Mouse (Mus musculus) forebrain, embryonic 11.5 days (tissue): Measurements from ENCODE around the gene Tcf20. TPM values are rescaled to one million over a fixed set of nuclear protein-coding genes. Genes with fewer than 3 reads are reported as not detected.
"Not testable (repeated sequence)": the region's sequence is repeated elsewhere in the genome, so short reads cannot be mapped to it uniquely, and the experiment has no call there.

Experiments
- ATAC-seq: fragments of 200-750 bp; cut with Nextera tagmentation; replicated peaks from 2 replicates; pipeline ENCODE4 v1.8.0; 2017; ENCODE audit warnings: moderate TSS enrichment; ENCODE audit not compliant: low FRiP score
- DNase-seq: peaks from one replicate; pipeline ENCODE4 v3.0.0-alpha.2; 2017; ENCODE audit warnings: low spot score
- H3K27ac ChIP-seq: fragments of 300-500 bp; sonication (generic); 2 replicates; pipeline ENCODE4 v1.5.1; 2014; ENCODE audit warnings: low read depth, low read length
- H3K27me3 ChIP-seq: fragments of 300-500 bp; sonication (generic); 2 replicates; pipeline ENCODE4 v1.6.1; 2014; ENCODE audit warnings: mild to moderate bottlenecking, low read length, mixed read lengths; ENCODE audit not compliant: control insufficient read depth, insufficient read depth
- H3K36me3 ChIP-seq: fragments of 300-500 bp; sonication (generic); 2 replicates; pipeline ENCODE4 v1.6.1; 2014; ENCODE audit warnings: mild to moderate bottlenecking, low read length, moderate library complexity, mixed read lengths; ENCODE audit not compliant: control insufficient read depth, insufficient read depth
- H3K4me1 ChIP-seq: fragments of 300-500 bp; sonication (generic); replicated peaks from 2 replicates; pipeline ENCODE4 v1.6.1; 2014; ENCODE audit warnings: low read length, mixed read lengths; ENCODE audit not compliant: control insufficient read depth, insufficient read depth
- H3K4me2 ChIP-seq: fragments of 300-500 bp; sonication (generic); 2 replicates; pipeline ENCODE4 v1.6.1; 2014; ENCODE audit warnings: low read depth, mild to moderate bottlenecking, low read length, moderate library complexity, mixed read lengths; ENCODE audit not compliant: severe bottlenecking
- H3K4me3 ChIP-seq: fragments of 300-500 bp; sonication (generic); 2 replicates; pipeline ENCODE4 v1.5.1; 2014; ENCODE audit warnings: low read depth, low read length
- H3K9ac ChIP-seq: fragments of 300-500 bp; sonication (generic); 2 replicates; pipeline ENCODE4 v1.6.1; 2014; ENCODE audit warnings: low read length
- H3K9me3 ChIP-seq: fragments of 300-500 bp; sonication (generic); 2 replicates; pipeline ENCODE4 v1.6.1; 2016; ENCODE audit warnings: low read length, mixed read lengths; ENCODE audit not compliant: control insufficient read depth
- WGBS: fragments of 180-500 bp; shearing (Covaris S2); extraction: QIAGEN DNeasy Blood & Tissue Kit; methylation state at CpG from one replicate; pipeline ENCODE4 v1.1.7; 2014; 5-methylcytosine and 5-hydroxymethylcytosine counted together
- polyA plus RNA-seq: library from polyadenylated mRNA; unstranded; fragments of >200 nt; fragmentation: Nextera tagmentation; extraction: Ambion mirVana; gene quantifications from 2 replicates; pipeline ENCODE4 v1.2.1, GENCODE M21; 2014

Tcf20 gene
- polyA plus RNA-seq, 1 experiment from 2014 or later = 12.6 TPM

DNA sequence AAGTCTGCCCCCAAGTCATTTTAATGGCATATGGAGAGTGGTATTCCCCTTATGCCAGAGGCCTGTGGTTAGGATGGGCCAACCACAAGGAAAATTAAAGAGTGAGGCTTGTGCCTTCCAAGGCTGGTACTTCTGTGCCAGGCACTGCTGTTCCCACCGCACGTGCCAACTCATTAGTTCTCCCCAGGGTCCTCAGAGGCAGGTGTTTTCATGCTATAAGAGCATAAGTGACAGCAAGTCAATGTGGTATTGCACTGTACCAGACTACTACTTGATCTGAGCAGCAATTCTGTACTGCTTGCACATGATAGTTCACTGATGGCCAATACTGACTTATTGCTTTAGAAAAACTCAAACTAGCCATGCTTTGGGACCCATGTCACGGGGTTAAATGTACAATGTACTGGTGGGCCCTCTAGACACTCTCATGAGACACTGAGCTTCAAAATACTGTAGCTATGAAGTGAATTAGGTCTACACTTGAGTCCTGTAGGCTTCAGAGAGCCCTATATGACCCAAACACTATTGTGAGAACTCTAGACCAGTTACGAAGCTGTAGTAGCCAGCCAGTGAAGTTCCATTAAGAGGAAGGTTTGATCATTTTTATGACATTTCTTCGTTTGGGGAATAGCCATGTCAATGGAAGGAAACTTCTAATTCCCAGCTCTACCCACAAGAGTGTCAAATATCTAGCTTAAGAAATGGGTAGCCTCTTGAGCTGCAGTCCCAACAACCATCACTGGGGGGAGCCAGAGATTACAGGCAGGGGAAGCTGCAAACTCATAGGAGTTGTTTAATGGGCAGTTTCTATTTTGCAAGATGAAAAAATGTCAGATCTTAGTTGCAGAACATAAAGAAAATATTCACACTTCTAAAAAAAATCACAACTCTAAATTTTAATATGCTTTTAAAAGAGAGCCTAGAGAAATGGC, 182.7 kb downstream of the Tcf20 start:
- ATAC-seq (no peak), DNase-seq (peak; percentile 88)
- Histone ChIP-seq H3K27ac (no peak overlapping the region), H3K4me3 (no peak overlapping the region), H3K4me1 (no peaks in the 10 kb centered on the region), H3K9me3 (no peaks in the 10 kb centered on the region), H3K27me3 (no peaks in the 10 kb centered on the region), H3K4me2 (no peak overlapping the region), H3K36me3 (no peaks in the 10 kb centered on the region; the same call in 1 of the 2 replicates), H3K9ac (no peak overlapping the region)
- 76% methylated on average over 5 of the region's 5 CpGs for WGBS

DNA sequence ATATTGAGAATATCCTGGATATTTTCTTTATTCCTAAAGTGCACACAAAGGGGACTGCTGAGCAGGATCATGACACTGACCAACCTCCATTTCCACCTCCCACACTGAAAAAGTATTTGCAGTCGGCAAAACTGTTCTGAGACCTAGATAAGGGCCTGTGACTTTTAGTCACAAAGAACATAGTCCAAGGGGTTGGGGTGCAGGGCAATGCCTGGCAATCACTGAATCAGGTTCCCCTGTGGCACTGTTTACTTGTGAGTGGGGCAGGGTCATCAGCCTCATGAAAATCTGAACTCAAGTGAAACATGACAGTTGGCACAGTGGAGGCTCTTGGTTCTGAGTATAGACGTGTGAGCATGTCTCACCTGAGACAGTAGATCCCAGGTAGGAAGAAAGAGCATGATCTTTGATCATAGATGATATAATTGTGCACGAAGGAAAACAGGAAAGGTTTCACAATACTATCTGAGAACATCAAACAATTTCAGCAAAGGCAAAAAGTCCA, 191.7 kb downstream of the Tcf20 start:
- H3K4me2 ChIP-seq = no peak overlapping the region
- no peak for ATAC-seq
- no peaks in the 10 kb centered on the region for H3K4me1 ChIP-seq
- no peak overlapping the region for H3K27ac ChIP-seq
- 74% methylated on average over 3 of the region's 3 CpGs for WGBS
- no peak overlapping the region for H3K9ac ChIP-seq
- H3K36me3 ChIP-seq = no peaks in the 10 kb centered on the region
- no peak overlapping the region for H3K4me3 ChIP-seq
- H3K27me3 ChIP-seq = no peaks in the 10 kb centered on the region
- H3K9me3 ChIP-seq = no peaks in the 10 kb centered on the region
- no peak for DNase-seq

DNA sequence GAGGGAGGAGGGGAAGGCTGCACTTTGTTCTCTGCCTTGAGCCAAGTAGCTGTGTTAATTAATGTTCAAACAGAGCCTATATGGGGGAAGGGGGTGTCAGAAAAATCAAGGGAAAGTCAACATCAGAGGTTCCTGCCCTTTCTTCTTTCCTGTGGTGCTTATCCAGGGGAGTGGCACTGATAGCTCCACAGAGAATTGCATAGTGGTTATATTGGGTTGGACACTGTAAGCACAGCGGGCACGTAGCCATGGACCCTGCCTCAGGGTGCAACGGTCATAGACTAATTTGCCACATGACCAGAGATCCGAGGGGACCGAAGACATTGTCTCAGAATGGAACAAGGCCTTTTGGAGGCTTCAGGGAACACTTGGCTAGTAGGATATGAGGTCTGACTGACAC, 193.4 kb downstream of the Tcf20 start, which contains the start of gene Cyp2d26:
TSS of gene Cyp2d26 (minus strand) at position 18 of the 400 bp plus-strand sequence.
- no peaks in the 10 kb centered on the region for H3K4me1 ChIP-seq
- ATAC-seq (no peak), DNase-seq (no peak)
- WGBS = 89% methylated on average over 5 of the region's 5 CpGs
- H3K4me3 ChIP-seq = no peak within 1 kb of the TSS
- H3K4me2 ChIP-seq = no peak within 1 kb of the TSS
- no peaks in the 10 kb centered on the region for H3K9me3 ChIP-seq
- H3K27ac ChIP-seq = no peak within 1 kb of the TSS
- no peaks in the 10 kb centered on the region for H3K36me3 ChIP-seq
- no peak within 1 kb of the TSS for H3K9ac ChIP-seq
- H3K27me3 ChIP-seq = no peaks in the 10 kb centered on the region

DNA sequence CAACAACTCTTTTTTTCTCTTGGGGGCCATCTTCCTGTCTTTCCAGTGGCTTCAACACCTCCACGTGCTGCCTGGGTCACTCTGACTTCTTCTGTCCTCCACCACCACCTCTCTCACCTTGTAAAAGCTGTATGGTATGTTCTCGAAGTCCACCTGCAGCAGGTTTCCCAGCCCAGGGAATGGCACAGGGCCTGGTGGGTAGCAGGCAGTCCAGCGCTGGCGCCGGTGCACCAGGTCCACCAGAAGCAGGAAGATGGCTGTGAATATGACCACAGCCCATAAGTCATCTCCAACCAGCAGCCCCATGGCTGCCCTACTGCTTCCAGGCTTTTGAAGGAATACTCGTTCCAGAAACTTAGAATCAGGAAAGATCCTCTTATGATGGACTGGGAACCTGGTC, 193.8 kb downstream of the Tcf20 start:
- no peak overlapping the region for H3K27ac ChIP-seq
- H3K9ac ChIP-seq = no peak overlapping the region
- 89% methylated on average over 6 of the region's 6 CpGs for WGBS
- DNase-seq = peak; percentile 15
- H3K36me3 ChIP-seq = no peaks in the 10 kb centered on the region
- no peaks in the 10 kb centered on the region for H3K4me1 ChIP-seq
- no peaks in the 10 kb centered on the region for H3K27me3 ChIP-seq
- no peak for ATAC-seq
- H3K4me3 ChIP-seq = no peak overlapping the region
- H3K4me2 ChIP-seq = no peak overlapping the region
- no peaks in the 10 kb centered on the region for H3K9me3 ChIP-seq

DNA sequence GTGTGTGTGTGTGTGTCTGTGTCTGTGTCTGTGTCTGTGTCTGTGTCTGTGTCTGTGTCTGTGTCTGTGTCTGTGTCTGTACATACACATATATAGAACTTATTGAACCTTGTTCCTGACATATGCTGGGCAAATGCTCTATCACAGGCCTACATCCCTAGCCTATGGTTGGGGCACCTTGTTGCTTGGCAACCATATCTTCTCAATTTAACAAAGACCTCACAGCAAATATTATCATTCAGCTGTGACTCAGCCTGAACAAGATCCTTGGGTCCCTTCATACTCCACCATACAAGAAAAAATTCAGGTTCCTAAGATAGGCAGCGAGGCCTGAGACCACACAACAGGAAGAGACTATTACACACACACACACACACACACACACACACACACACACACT, 194.2 kb downstream of the Tcf20 start:
- Histone ChIP-seq H3K9ac (no peak overlapping the region), H3K4me3 (no peak overlapping the region), H3K27me3 (no peaks in the 10 kb centered on the region), H3K27ac (no peak overlapping the region), H3K4me2 (no peak overlapping the region), H3K36me3 (no peaks in the 10 kb centered on the region), H3K9me3 (no peaks in the 10 kb centered on the region), H3K4me1 (no peaks in the 10 kb centered on the region)
- no peak for ATAC-seq
- no peak for DNase-seq
- 87% methylated on average over 1 of the region's 1 CpGs for WGBS

DNA sequence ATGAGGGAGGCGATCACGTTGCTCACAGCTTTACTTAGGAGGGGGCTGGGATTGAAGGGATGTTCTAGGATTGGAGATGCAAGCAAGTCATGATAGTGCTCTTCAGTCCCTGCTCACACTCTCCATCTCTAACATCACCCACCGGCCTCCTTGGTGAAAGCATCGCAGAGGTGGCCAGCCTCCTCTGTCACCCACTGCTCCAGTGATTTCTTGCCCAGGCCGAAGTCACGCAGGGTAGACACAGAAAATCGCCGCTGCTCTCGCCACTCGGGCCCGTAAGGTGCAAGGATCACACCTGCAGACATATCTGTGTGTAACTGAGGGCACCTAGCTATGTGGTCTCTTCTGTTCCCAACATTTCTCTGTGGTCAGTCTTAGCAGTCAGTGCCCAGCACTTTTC, 195.1 kb downstream of the Tcf20 start:
- H3K9me3 ChIP-seq = no peaks in the 10 kb centered on the region
- ATAC-seq (no peak), DNase-seq (no peak)
- no peak overlapping the region for H3K4me3 ChIP-seq
- H3K27ac ChIP-seq = no peak overlapping the region
- no peaks in the 10 kb centered on the region for H3K4me1 ChIP-seq
- 94% methylated on average over 11 of the region's 11 CpGs for WGBS
- H3K9ac ChIP-seq = no peak overlapping the region
- H3K4me2 ChIP-seq = no peak overlapping the region
- H3K36me3 ChIP-seq = no peaks in the 10 kb centered on the region
- no peaks in the 10 kb centered on the region for H3K27me3 ChIP-seq

DNA sequence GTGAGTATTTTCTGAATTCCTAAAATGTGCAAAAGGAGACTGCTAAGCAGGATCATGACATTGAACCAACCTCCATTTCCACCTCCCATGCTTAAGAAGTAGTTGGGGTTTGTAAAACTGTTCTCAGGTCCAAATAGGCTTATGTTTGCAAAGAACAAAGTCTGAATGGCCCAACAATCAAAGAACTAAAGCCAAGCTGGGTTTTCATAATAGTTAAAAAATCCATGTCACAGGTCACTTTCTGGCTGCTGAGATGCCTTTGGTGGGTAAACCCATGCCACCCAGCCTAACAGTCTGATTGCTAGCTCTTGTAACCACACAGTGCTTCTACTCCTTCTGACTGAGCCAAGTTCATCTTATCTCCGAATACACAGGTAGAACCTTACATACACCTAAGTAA, 203.1 kb downstream of the Tcf20 start:
- Histone ChIP-seq H3K9me3 (no peaks in the 10 kb centered on the region), H3K9ac (no peak overlapping the region), H3K36me3 (no peaks in the 10 kb centered on the region), H3K27me3 (no peaks in the 10 kb centered on the region), H3K27ac (no peak overlapping the region), H3K4me2 (no peak overlapping the region), H3K4me3 (no peak overlapping the region), H3K4me1 (no peaks in the 10 kb centered on the region)
- ATAC-seq (no peak), DNase-seq (no peak)
- WGBS = 79% methylated on average over 1 of the region's 1 CpGs

GRCm38 (mm10) chr15:82783800-82784199, 203.9 kb downstream of the Tcf20 start:
- 90% methylated on average over 1 of the region's 1 CpGs for WGBS
- Histone ChIP-seq H3K27me3 (no peaks in the 10 kb centered on the region), H3K36me3 (no peaks in the 10 kb centered on the region), H3K27ac (no peak overlapping the region), H3K4me1 (no peaks in the 10 kb centered on the region), H3K4me3 (no peak overlapping the region), H3K9me3 (no peaks in the 10 kb centered on the region), H3K4me2 (no peak overlapping the region), H3K9ac (no peak overlapping the region)
- ATAC-seq (no peak), DNase-seq (no peak)

DNA sequence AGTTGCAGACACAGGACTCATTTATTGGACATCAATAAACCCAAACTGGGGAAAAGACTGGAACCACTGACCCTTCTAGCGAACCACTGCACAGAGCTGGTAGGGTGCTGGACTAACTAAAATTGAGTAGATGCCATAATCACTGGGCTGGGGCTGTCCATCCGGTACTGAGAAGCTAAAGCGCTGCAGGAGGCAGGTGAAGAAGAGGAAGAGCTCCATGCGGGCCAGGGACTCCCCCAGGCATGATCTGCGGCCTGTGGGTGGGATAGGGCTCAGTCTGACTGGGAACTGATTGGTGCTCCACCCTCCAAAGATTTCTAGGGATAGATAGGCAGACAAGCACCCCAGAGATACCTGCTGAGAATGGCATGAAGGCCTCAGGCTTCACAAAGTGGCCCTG, 209.8 kb downstream of the Tcf20 start:
- WGBS = 88% methylated on average over 5 of the region's 5 CpGs

More for the DNA sequence above, 209.8 kb downstream of the Tcf20 start:
- not testable (repeated sequence) for ATAC-seq, H3K4me2 ChIP-seq, H3K9ac ChIP-seq, H3K27ac ChIP-seq, H3K4me3 ChIP-seq, DNase-seq, H3K4me1 ChIP-seq, H3K9me3 ChIP-seq, H3K36me3 ChIP-seq, H3K27me3 ChIP-seq
